In the genomic region with DNA sequence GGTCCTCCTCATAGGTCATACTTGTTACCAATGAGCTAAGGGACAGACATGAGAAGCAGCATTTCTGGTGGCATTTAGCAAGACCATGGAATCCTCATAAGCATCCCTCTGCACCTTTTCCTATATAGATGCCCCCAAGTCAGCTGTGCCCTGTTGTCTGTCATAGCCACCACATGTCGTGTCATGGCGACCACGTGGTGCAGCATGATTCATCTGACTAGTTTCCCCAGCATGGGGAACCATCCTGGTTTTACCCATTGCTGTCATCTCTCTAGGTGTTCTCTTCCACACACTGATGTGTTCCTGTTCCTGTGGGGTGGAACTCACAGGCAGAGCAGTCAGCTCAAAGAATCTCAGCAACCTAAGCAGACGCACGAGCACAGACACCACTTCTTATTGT, we compare ENCODE assay signal across 20 mouse cellular contexts. TPM values are rescaled to one million over a fixed set of nuclear protein-coding genes. Genes with fewer than 3 reads are reported as not detected.
DNase-seq lines count a peak whose midpoint lies in the region; TF ChIP-seq lines count a peak whose summit lies in the region.
"Had no signal": no experiment of that assay in that cellular context is flagged by ENCODE, and none has a peak within 500 bp of the region (broad histone marks: within the 10 kb centered on the region; RNA-seq: fewer than 3 reads in every experiment).

No protein-coding gene starts in this region.

- no peak overlapping the region for H3K9ac ChIP-seq in CH12.LX (ENCODE audit: insufficient read depth, low read depth)

- no peak overlapping the region for H3K27ac ChIP-seq in CH12.LX (ENCODE audit: insufficient read depth, low read depth)

- no peak overlapping the region for H3K4me2 ChIP-seq in CH12.LX (ENCODE audit: insufficient read depth, low read depth, poor library complexity, severe bottlenecking)
- H3K4me2 ChIP-seq in myocyte (ENCODE audit: low read depth), result no peak overlapping the region

- no peak for TF ChIP-seq CTCF in CH12.LX (conservative IDR thresholded peaks at IDR 0.05 in 1 of 2, IDR thresholded peaks at IDR 0.05 in 1 of 2; ENCODE audit: low read depth in 2 of 2, low read length in 2 of 2)

- H3K4me3 ChIP-seq in CH12.LX (replicated peaks in 1 of 3; ENCODE audit: low read depth in 2 of 3, low read length in 2 of 3, poor library complexity in 1 of 3), result no peak overlapping the region
- no peak overlapping the region for H3K4me3 ChIP-seq in myocyte

- DNase-seq in heart, adult 11 months, result peak; percentile 77
- DNase-seq in heart, postnatal 10 days, result no peak
- peak; percentile 0 for DNase-seq in right cerebral cortex, postnatal 25 days
- DNase-seq in right cerebral cortex, postnatal 14 days, result no peak
- no peak for DNase-seq in CH12.LX (ENCODE audit: extremely low read depth)
- DNase-seq in retina, postnatal 1 day, result no peak
- DNase-seq in lung, postnatal 14 days, result no peak
- DNase-seq: adrenal gland, adult 2 months; adrenal gland, adult 8-10 months; adrenal gland, postnatal 10 days; adrenal gland, postnatal 14 days; adrenal gland, postnatal 25 days; adrenal gland, postnatal 36 days; B cell, adult 2 months; cerebellum, adult 11 months; cerebellum, adult 11-12 months; cerebellum, adult 18-20 months had no signal

- TF ChIP-seq RAD21 in CH12.LX (IDR thresholded peaks at IDR 0.05; ENCODE audit: low read depth, low read length), result no peak

- peaks cover 11 to 33% of the 10 kb centered on the region in 2 experiments for H3K4me1 ChIP-seq in CH12.LX (ENCODE audit: control insufficient read depth in 1 of 2, insufficient read depth in 2 of 2)

- dilution Hi-C loops in CH12.LX (cut with MboI; ENCODE audit: extremely low pct_ligation_motif_present, extremely low pct_unique_long_range_greater_than_20kb, low sequenced_read_pairs), result no loop called here

- no peak for TF ChIP-seq EP300 in CH12.LX (IDR thresholded peaks at IDR 0.05; ENCODE audit: low read length)

- H3K36me3 ChIP-seq in CH12.LX (replicated peaks in 1 of 2; ENCODE audit: control insufficient read depth in 1 of 2, insufficient read depth in 1 of 2, low read length in 1 of 2), result no peaks in the 10 kb centered on the region
- H3K36me3 ChIP-seq in myocyte (ENCODE audit: control insufficient read depth, insufficient read depth), result no peaks in the 10 kb centered on the region
- H3K36me3 ChIP-seq: G1E had no signal

- TF ChIP-seq POLR2A in CH12.LX (IDR thresholded peaks at IDR 0.05; ENCODE audit: low read depth, low read length) (no peak), myocyte (IDR thresholded peaks at IDR 0.05; ENCODE audit: insufficient read length, low read depth) (no peak)

- no peak overlapping the region for H3ac ChIP-seq in myocyte (ENCODE audit: control insufficient read depth, insufficient read length)

- H3K79me2 ChIP-seq in CH12.LX (replicated peaks; ENCODE audit: control insufficient read depth, extremely low read depth, insufficient read depth, poor library complexity, severe bottlenecking) (no peaks in the 10 kb centered on the region), myocyte (ENCODE audit: control insufficient read depth, insufficient read depth) (no peaks in the 10 kb centered on the region)

- in situ Hi-C loops in CH12.LX (cut with MboI; ENCODE audit: low pct_ligation_motif_present, low pct_unique_long_range_greater_than_20kb, low sequenced_read_pairs), result loop anchor here (10.0 kb wide), 1 partner anchor 48 kb away; no protein-coding TSS in a partner anchor

- no peaks in the 10 kb centered on the region for H3K27me3 ChIP-seq in CH12.LX (replicated peaks)
- no peaks in the 10 kb centered on the region for H3K27me3 ChIP-seq in myocyte (ENCODE audit: control insufficient read depth, insufficient read depth, insufficient read length)

- intact Hi-C loops in heart, postnatal 10 days (cut with DNase I), result no loop called here

- no peaks in the 10 kb centered on the region for H3K9me3 ChIP-seq in CH12.LX (replicated peaks; ENCODE audit: low read length)
- H3K9me3 ChIP-seq: G1E had no signal

TF ChIP-seq in CH12.LX, 34 proteins besides CTCF, POLR2A, EP300 and RAD21:
- TF ChIP-seq USF1 (IDR thresholded peaks at IDR 0.05; ENCODE audit: low read depth, low read length), result peak; percentile 14; the same call in 1 of the 2 replicates
- TF ChIP-seq MAFK (IDR thresholded peaks at IDR 0.05; ENCODE audit: insufficient replicate concordance, low read length), result no peak
- TF ChIP-seq MAX (IDR thresholded peaks at IDR 0.05; ENCODE audit: low read length), result peak; percentile 82

TF ChIP-seq in myocyte, 11 proteins besides CTCF, POLR2A, EP300 and RAD21:
- TF ChIP-seq MYOG (IDR thresholded peaks at IDR 0.05; ENCODE audit: control insufficient read depth in 1 of 3, insufficient read depth in 1 of 3, insufficient read length in 2 of 3, low read depth in 2 of 3) (no peak), USF1 (IDR thresholded peaks at IDR 0.05; ENCODE audit: low read depth) (peak; percentile 25), MYOD1 (IDR thresholded peaks at IDR 0.05; ENCODE audit: control insufficient read depth in 1 of 3, insufficient read length in 2 of 3, low read depth in 2 of 3) (no peak), POLR2AphosphoS2 (IDR thresholded peaks at IDR 0.05; ENCODE audit: insufficient read length, low read depth) (no peak), SRF (IDR thresholded peaks at IDR 0.05; ENCODE audit: control insufficient read depth, insufficient read length, low read depth) (no peak), TCF12 (IDR thresholded peaks at IDR 0.05; ENCODE audit: insufficient read depth, poor library complexity, severe bottlenecking) (no peak)

RNA-seq across cellular contexts. Expression of gene Vipr2, which starts 55.4 kb away (rescaled TPM):
- 1 to 10 TPM; 2.1 to 3.0 TPM for total RNA-seq in heart, postnatal 10 days (2021)
- total RNA-seq in CH12.LX (2012; rRNA removed) (not detected in 2 replicates), CH12.LX (2014; rRNA removed) (0.05 TPM in 1 of 2 replicates, not detected in the other)
- polyA plus RNA-seq in CH12.LX (2012; ENCODE audit: insufficient read length, low read depth) (0.19 and 0.20 TPM in 2 replicates), myocyte (2012; fragmentation: generic; extraction: Trizol) (0.31 TPM)
- total RNA-seq: MEL had no signal
- polyA plus RNA-seq: G1E had no signal

Comparison
In these comparisons a context has a peak if more than half of its experiments do, and no peak if none do; other contexts are left out.
1. DNase-seq: peak in heart, adult 11 months (single experiment) and right cerebral cortex, postnatal 25 days (single experiment); none in heart, postnatal 10 days (0 of 2), right cerebral cortex, postnatal 14 days (single experiment), CH12.LX (single experiment), retina, postnatal 1 day (single experiment) and lung, postnatal 14 days (single experiment).